Mouse (Mus musculus) heart, postnatal 0 days (tissue): ENCODE results near the gene Rbx1.

Experiments
- CTCF ChIP-seq: IDR thresholded peaks from 2 replicates; pipeline ENCODE4 v1.5.1; 2016; ENCODE audit warnings: antibody characterized with exemption, control low read depth, low read depth
- EP300 ChIP-seq: IDR thresholded peaks from 2 replicates; pipeline ENCODE4 v1.6.1; 2016; ENCODE audit warnings: antibody characterized with exemption, low read depth

- TF ChIP-seq CTCF, result no peak
- TF ChIP-seq EP300, result no peak
Measured at GRCm38 (mm10) chr15:81472256-81472655, 6.2 kb downstream of the Rbx1 start.
